Mouse (Mus musculus): ENCODE results near the gene Trit1. TPM values are rescaled to one million over a fixed set of nuclear protein-coding genes. Genes with fewer than 3 reads are reported as not detected.

Gene Trit1
- polyA plus RNA-seq, 1 experiment: 0.04 TPM

- H3K36me3 ChIP-seq (ENCODE audit: control insufficient read depth): no peaks in the 10 kb centered on the region
- H3K4me1 ChIP-seq (ENCODE audit: control insufficient read depth): peaks cover 13% of the 10 kb centered on the region
- H3K9me3 ChIP-seq (ENCODE audit: control insufficient read depth, low read length): no peaks in the 10 kb centered on the region
- no peak for TF ChIP-seq TAL1 (IDR thresholded peaks at IDR 0.05; ENCODE audit: low read length)
- H3K4me3 ChIP-seq (replicated peaks): no peak overlapping the region
- peaks cover 6% of the 10 kb centered on the region for H3K27me3 ChIP-seq (ENCODE audit: control insufficient read depth)
These were observed 66.1 kb downstream of the Trit1 start for GRCm38 (mm10) chr4:123082283-123083163.

GRCm38 (mm10) chr4:123083323-123083902 lies 67.0 kb downstream of the Trit1 start:
- TF ChIP-seq TAL1 (IDR thresholded peaks at IDR 0.05; ENCODE audit: low read length) (no peak), GATA1 (IDR thresholded peaks at IDR 0.05; ENCODE audit: low read length) (no peak)
- Histone ChIP-seq H3K9me3 (ENCODE audit: control insufficient read depth, low read length) (no peaks in the 10 kb centered on the region), H3K36me3 (ENCODE audit: control insufficient read depth) (no peaks in the 10 kb centered on the region), H3K4me1 (ENCODE audit: control insufficient read depth) (peaks cover 7% of the 10 kb centered on the region), H3K4me3 (replicated peaks) (no peak overlapping the region), H3K27me3 (ENCODE audit: control insufficient read depth) (peaks cover 6% of the 10 kb centered on the region)

- H3K36me3 ChIP-seq (ENCODE audit: control insufficient read depth): no peaks in the 10 kb centered on the region
- no peaks in the 10 kb centered on the region; the same call in 1 of the 2 replicates for H3K4me1 ChIP-seq (ENCODE audit: control insufficient read depth)
- no peak overlapping the region for H3K4me3 ChIP-seq (replicated peaks)
- TF ChIP-seq GATA1 (IDR thresholded peaks at IDR 0.05; ENCODE audit: low read length): no peak
- no peak for TF ChIP-seq TAL1 (IDR thresholded peaks at IDR 0.05; ENCODE audit: low read length)
- no peaks in the 10 kb centered on the region for H3K9me3 ChIP-seq (ENCODE audit: control insufficient read depth, low read length)
- peaks cover 6% of the 10 kb centered on the region for H3K27me3 ChIP-seq (ENCODE audit: control insufficient read depth)
These were observed 68.9 kb downstream of the Trit1 start for GRCm38 (mm10) chr4:123085290-123085689.

DNA sequence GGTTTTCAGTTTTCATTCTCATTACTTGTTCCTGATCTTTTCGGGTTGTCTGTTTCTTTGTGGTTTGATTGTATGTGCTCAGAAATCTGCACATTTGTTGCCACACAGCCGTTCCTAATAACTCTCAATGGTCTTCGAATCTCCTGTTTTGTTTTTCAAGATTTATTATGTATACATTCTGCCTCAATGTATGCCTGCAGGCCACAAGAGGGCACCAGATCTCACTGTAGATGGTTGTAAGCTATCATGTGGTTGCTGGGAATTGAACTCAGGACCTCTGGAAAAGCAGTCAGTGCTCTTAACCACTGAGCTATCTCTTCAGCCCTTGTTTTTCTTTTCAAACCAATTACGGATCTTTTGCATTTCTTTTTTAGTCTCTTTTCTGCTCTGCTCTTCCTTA lies 70.0 kb downstream of the Trit1 start:
- no peaks in the 10 kb centered on the region for H3K9me3 ChIP-seq (ENCODE audit: control insufficient read depth, low read length)
- H3K4me1 ChIP-seq (ENCODE audit: control insufficient read depth): no peaks in the 10 kb centered on the region
- TF ChIP-seq GATA1 (IDR thresholded peaks at IDR 0.05; ENCODE audit: low read length) (no peak), TAL1 (IDR thresholded peaks at IDR 0.05; ENCODE audit: low read length) (no peak)
- no peak overlapping the region for H3K4me3 ChIP-seq (replicated peaks)
- peaks cover 3% of the 10 kb centered on the region; the same call in 1 of the 2 replicates for H3K27me3 ChIP-seq (ENCODE audit: control insufficient read depth)
- H3K36me3 ChIP-seq (ENCODE audit: control insufficient read depth): no peaks in the 10 kb centered on the region

GRCm38 (mm10) chr4:123092621-123093020 lies 76.2 kb downstream of the Trit1 start:
- no peaks in the 10 kb centered on the region for H3K9me3 ChIP-seq (ENCODE audit: control insufficient read depth, low read length)
- H3K36me3 ChIP-seq (ENCODE audit: control insufficient read depth): no peaks in the 10 kb centered on the region
- H3K27me3 ChIP-seq (ENCODE audit: control insufficient read depth): peaks cover 4% of the 10 kb centered on the region
- H3K4me1 ChIP-seq (ENCODE audit: control insufficient read depth): no peaks in the 10 kb centered on the region; the same call in 1 of the 2 replicates
- TF ChIP-seq TAL1 (IDR thresholded peaks at IDR 0.05; ENCODE audit: low read length): no peak
- no peak for TF ChIP-seq GATA1 (IDR thresholded peaks at IDR 0.05; ENCODE audit: low read length)
- no peak overlapping the region for H3K4me3 ChIP-seq (replicated peaks)

DNA sequence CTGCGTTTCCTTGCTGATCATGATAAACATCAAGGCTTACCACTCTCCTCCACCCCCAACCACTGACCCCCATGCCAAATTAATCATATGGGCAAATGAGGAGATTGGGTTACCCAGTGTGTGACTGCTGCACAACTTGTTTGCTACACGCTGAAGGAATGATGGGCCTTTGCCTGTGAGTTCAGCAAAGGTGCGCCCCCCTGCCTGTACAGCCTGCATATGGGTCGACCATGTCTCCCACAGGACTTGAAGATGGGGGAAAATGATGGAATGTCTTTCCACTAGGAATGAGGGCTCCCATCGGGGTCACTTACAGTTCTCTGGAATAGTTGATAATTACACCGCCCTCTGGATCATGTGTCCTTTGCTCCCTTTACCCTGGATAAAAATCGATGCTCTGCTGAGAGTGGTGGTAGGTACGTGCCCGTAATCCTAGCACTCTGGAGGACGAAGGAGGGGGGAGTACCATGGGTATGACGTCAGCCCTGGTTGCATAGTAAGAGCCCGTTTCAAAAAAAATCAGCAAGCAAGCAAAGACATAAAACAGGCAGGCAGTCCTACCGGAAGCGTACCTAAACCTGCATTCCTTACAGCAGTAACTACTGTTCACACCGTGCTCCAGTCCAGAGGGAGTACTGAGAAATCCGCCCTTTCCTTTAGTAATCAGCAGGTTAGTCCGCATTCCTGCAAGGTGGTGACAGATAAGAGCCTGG lies 76.8 kb downstream of the Trit1 start:
- no peak overlapping the region for H3K4me3 ChIP-seq (replicated peaks)
- TF ChIP-seq TAL1 (IDR thresholded peaks at IDR 0.05; ENCODE audit: low read length) (no peak), GATA1 (IDR thresholded peaks at IDR 0.05; ENCODE audit: low read length) (no peak)
- no peaks in the 10 kb centered on the region for H3K9me3 ChIP-seq (ENCODE audit: control insufficient read depth, low read length)
- peaks cover 4% of the 10 kb centered on the region for H3K27me3 ChIP-seq (ENCODE audit: control insufficient read depth)
- no peaks in the 10 kb centered on the region; the same call in 1 of the 2 replicates for H3K4me1 ChIP-seq (ENCODE audit: control insufficient read depth)
- H3K36me3 ChIP-seq (ENCODE audit: control insufficient read depth): no peaks in the 10 kb centered on the region

DNA sequence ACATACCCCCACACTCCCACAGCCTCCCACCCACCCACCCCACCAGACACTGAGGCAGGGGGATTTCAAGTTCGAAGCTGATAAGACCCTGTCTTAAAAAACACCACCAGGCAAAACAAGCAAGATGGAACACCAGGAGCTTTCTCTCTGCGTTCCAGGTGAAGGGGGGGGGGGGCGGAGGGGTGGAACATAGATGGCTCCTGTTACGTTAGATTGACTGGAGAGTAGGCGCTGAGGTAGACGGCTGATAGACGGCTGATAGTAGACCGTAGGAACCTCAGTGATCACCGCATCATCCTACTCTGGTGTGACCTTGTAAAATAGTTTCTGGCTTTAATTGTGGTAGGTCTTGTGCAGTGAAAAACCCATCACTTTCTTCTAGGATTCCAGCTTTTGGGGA lies 77.5 kb downstream of the Trit1 start:
- Histone ChIP-seq H3K9me3 (ENCODE audit: control insufficient read depth, low read length) (no peaks in the 10 kb centered on the region), H3K36me3 (ENCODE audit: control insufficient read depth) (no peaks in the 10 kb centered on the region), H3K4me3 (replicated peaks) (no peak overlapping the region), H3K27me3 (ENCODE audit: control insufficient read depth) (peaks cover 4% of the 10 kb centered on the region), H3K4me1 (ENCODE audit: control insufficient read depth) (no peaks in the 10 kb centered on the region; the same call in 1 of the 2 replicates)
- TF ChIP-seq GATA1 (IDR thresholded peaks at IDR 0.05; ENCODE audit: low read length) (no peak), TAL1 (IDR thresholded peaks at IDR 0.05; ENCODE audit: low read length) (no peak)

Other genes starting within 250 kb of the Trit1 start
- gene Ppt1, start 180.4 kb upstream of the Trit1 start, polyA plus RNA-seq (2012): 0.14 and 0.17 TPM in 2 replicates
- 0.52 and 0.64 TPM in 2 replicates for gene Cap1, start 130.5 kb upstream of the Trit1 start, polyA plus RNA-seq (2012)
- not detected in 2 replicates for gene Mfsd2a, start 55.4 kb upstream of the Trit1 start, polyA plus RNA-seq (2012)
- gene Mycl, start 20.9 kb upstream of the Trit1 start, polyA plus RNA-seq (2012): 0.02 TPM in 1 of 2 replicates, not detected in the other
- not detected in 2 replicates for gene Bmp8b, start 88.6 kb downstream of the Trit1 start, polyA plus RNA-seq (2012)
- not detected in 2 replicates for gene Oxct2b, start 99.7 kb downstream of the Trit1 start, polyA plus RNA-seq (2012)
- 0.44 and 0.53 TPM in 2 replicates for gene Ppie, start 123.4 kb downstream of the Trit1 start, polyA plus RNA-seq (2012)
- not detected in 2 replicates for gene Hpcal4, start 166.6 kb downstream of the Trit1 start, polyA plus RNA-seq (2012)
- gene Nt5c1a, start 184.9 kb downstream of the Trit1 start, polyA plus RNA-seq (2012): not detected in 2 replicates
- not detected in 2 replicates for gene Heyl, start 217.0 kb downstream of the Trit1 start, polyA plus RNA-seq (2012)
- 693 and 748 TPM in 2 replicates for gene Pabpc4, start 245.8 kb downstream of the Trit1 start, polyA plus RNA-seq (2012)